Mouse (Mus musculus) ES-CJ7 (cell line): ENCODE measurements around the gene Syt1.

ENCODE experiments used
- DNase-seq: peaks from one replicate; pipeline ENCODE4 v3.0.0; 2011; ENCODE audit warnings: low read depth, low spot score

Syt1 gene

GRCm38 (mm10) chr10:108763722-108764121 is 247.1 kb downstream of the Syt1 start:
- DNase-seq, result no peak

- no peak for DNase-seq
These were observed 257.5 kb downstream of the Syt1 start for GRCm38 (mm10) chr10:108753304-108753703.

GRCm38 (mm10) chr10:108743759-108744158 is 267.0 kb downstream of the Syt1 start:
- no peak for DNase-seq

GRCm38 (mm10) chr10:108733982-108734381 is 276.8 kb downstream of the Syt1 start:
- peak; percentile 55 for DNase-seq

GRCm38 (mm10) chr10:108728961-108729360 is 281.8 kb downstream of the Syt1 start:
- no peak for DNase-seq

- DNase-seq, result no peak
These were observed 284.4 kb downstream of the Syt1 start for GRCm38 (mm10) chr10:108726391-108726790.

GRCm38 (mm10) chr10:108724878-108725277 is 285.9 kb downstream of the Syt1 start:
- no peak for DNase-seq

GRCm38 (mm10) chr10:108710514-108710913 is 300.3 kb downstream of the Syt1 start:
- no peak for DNase-seq

GRCm38 (mm10) chr10:108705658-108706057 is 305.1 kb downstream of the Syt1 start:
- DNase-seq, result no peak

- DNase-seq, result no peak
These were observed 309.2 kb downstream of the Syt1 start for GRCm38 (mm10) chr10:108701361-108702128.

GRCm38 (mm10) chr10:108699946-108700345 is 310.8 kb downstream of the Syt1 start, which contains the start of gene Gm5136:
Gene Gm5136, minus strand, starts transcription at chr10:108700160.
- DNase-seq, result peak; percentile 12

- DNase-seq, result no peak
These were observed 313.7 kb downstream of the Syt1 start for GRCm38 (mm10) chr10:108697062-108697461.

- DNase-seq, result no peak
These were observed 319.8 kb downstream of the Syt1 start for GRCm38 (mm10) chr10:108690954-108691353.

- no peak for DNase-seq
These were observed 324.1 kb downstream of the Syt1 start for GRCm38 (mm10) chr10:108686696-108687095.

- no peak for DNase-seq
These were observed 330.9 kb downstream of the Syt1 start for GRCm38 (mm10) chr10:108679675-108680390.

- no peak for DNase-seq
These were observed 333.7 kb downstream of the Syt1 start for GRCm38 (mm10) chr10:108677053-108677452.

- DNase-seq, result no peak
These were observed 341.8 kb downstream of the Syt1 start for GRCm38 (mm10) chr10:108668944-108669343.

- no peak for DNase-seq
These were observed 350.5 kb downstream of the Syt1 start for GRCm38 (mm10) chr10:108660295-108660694.

- DNase-seq, result no peak
These were observed 352.5 kb downstream of the Syt1 start for GRCm38 (mm10) chr10:108658300-108658699.

- DNase-seq, result no peak
These were observed 353.1 kb downstream of the Syt1 start for GRCm38 (mm10) chr10:108657669-108658068.

GRCm38 (mm10) chr10:108656898-108657297 is 353.9 kb downstream of the Syt1 start:
- DNase-seq, result no peak

- DNase-seq, result no peak
These were observed 355.7 kb downstream of the Syt1 start for GRCm38 (mm10) chr10:108655074-108655473.

- no peak for DNase-seq
These were observed 358.0 kb downstream of the Syt1 start for GRCm38 (mm10) chr10:108652831-108653230.
